Mouse (Mus musculus) embryonic facial prominence, embryonic 15.5 days (tissue): ENCODE results near the gene Erbb4. TPM values are rescaled to one million over a fixed set of nuclear protein-coding genes. Genes with fewer than 3 reads are reported as not detected.

Experiments
- ATAC-seq: fragments of 200-750 bp; cut with Nextera tagmentation; 2 replicates; pipeline ENCODE4 v1.8.0; 2017; ENCODE audit warnings: low read depth, moderate TSS enrichment; ENCODE audit not compliant: insufficient number of reproducible peaks, low FRiP score, low TSS enrichment
- H3K27ac ChIP-seq: fragments of 300-500 bp; sonication (generic); replicated peaks from 2 replicates; pipeline ENCODE4 v1.5.1; 2015; ENCODE audit warnings: mild to moderate bottlenecking, inconsistent platforms
- H3K27me3 ChIP-seq: fragments of 300-500 bp; sonication (generic); 2 replicates; pipeline ENCODE4 v1.6.1; 2015; ENCODE audit warnings: inconsistent platforms
- H3K36me3 ChIP-seq: fragments of 300-500 bp; sonication (generic); 2 replicates; pipeline ENCODE4 v1.6.1; 2015; ENCODE audit warnings: mild to moderate bottlenecking, inconsistent platforms
- H3K4me1 ChIP-seq: fragments of 300-500 bp; sonication (generic); 2 replicates; pipeline ENCODE4 v1.6.1; 2015; ENCODE audit warnings: inconsistent platforms
- H3K4me2 ChIP-seq: fragments of 300-500 bp; sonication (generic); replicated peaks from 2 replicates; pipeline ENCODE4 v1.6.1; 2015; ENCODE audit warnings: mild to moderate bottlenecking, inconsistent platforms
- H3K4me3 ChIP-seq: fragments of 300-500 bp; sonication (generic); replicated peaks from 2 replicates; pipeline ENCODE4 v1.5.1; 2015; ENCODE audit warnings: mild to moderate bottlenecking, inconsistent platforms
- H3K9ac ChIP-seq: fragments of 300-500 bp; sonication (generic); 2 replicates; pipeline ENCODE4 v1.6.1; 2015; ENCODE audit warnings: inconsistent platforms
- H3K9me3 ChIP-seq: fragments of 300-500 bp; sonication (generic); replicated peaks from 2 replicates; pipeline ENCODE4 v1.6.1; 2016; ENCODE audit warnings: inconsistent platforms
- WGBS: fragments of 180-500 bp; shearing (Covaris S2); methylation state at CpG from one replicate; pipeline ENCODE4 v1.1.7; 2015; 5-methylcytosine and 5-hydroxymethylcytosine counted together
- polyA plus RNA-seq: library from polyadenylated mRNA; unstranded; fragments of >200 nt; fragmentation: Nextera tagmentation; extraction: Ambion mirVana; gene quantifications from 2 replicates; pipeline ENCODE4 v1.2.1, GENCODE M21; 2015

The Erbb4 gene
- polyA plus RNA-seq, 1 experiment from 2014 or later: 0.77 TPM

GRCm38 (mm10) chr1:68943141-68943540 is 164.7 kb downstream of the Erbb4 start:
- no peaks in the 10 kb centered on the region for H3K36me3 ChIP-seq
- no peak overlapping the region for H3K4me2 ChIP-seq
- H3K9me3 ChIP-seq: no peaks in the 10 kb centered on the region
- H3K27me3 ChIP-seq: no peaks in the 10 kb centered on the region
- no peaks in the 10 kb centered on the region for H3K4me1 ChIP-seq
- H3K9ac ChIP-seq: no peak overlapping the region
- no peak for ATAC-seq
- 74% methylated on average over 2 of the region's 2 CpGs for WGBS
- no peak overlapping the region for H3K27ac ChIP-seq
- no peak overlapping the region for H3K4me3 ChIP-seq

- Histone ChIP-seq H3K27ac (no peak overlapping the region), H3K4me3 (no peak overlapping the region)
- no peak for ATAC-seq
Observed at GRCm38 (mm10) chr1:68934804-68935203, 173.1 kb downstream of the Erbb4 start.

GRCm38 (mm10) chr1:68933330-68934065 is 174.4 kb downstream of the Erbb4 start:
- no peak overlapping the region for H3K4me2 ChIP-seq
- H3K4me1 ChIP-seq: no peaks in the 10 kb centered on the region
- ATAC-seq: no peak
- no peaks in the 10 kb centered on the region for H3K27me3 ChIP-seq
- H3K4me3 ChIP-seq: no peak overlapping the region
- no peak overlapping the region for H3K9ac ChIP-seq
- no peak overlapping the region for H3K27ac ChIP-seq
- no peaks in the 10 kb centered on the region for H3K9me3 ChIP-seq
- no peaks in the 10 kb centered on the region for H3K36me3 ChIP-seq
- WGBS: 76% methylated on average over 3 of the region's 3 CpGs

More at GRCm38 (mm10) chr1:68934804-68935203, 173.1 kb downstream of the Erbb4 start:
- no peaks in the 10 kb centered on the region for H3K9me3 ChIP-seq
- no peaks in the 10 kb centered on the region for H3K4me1 ChIP-seq
- H3K27me3 ChIP-seq: no peaks in the 10 kb centered on the region
- H3K4me2 ChIP-seq: no peak overlapping the region
- H3K9ac ChIP-seq: no peak overlapping the region
- H3K36me3 ChIP-seq: no peaks in the 10 kb centered on the region

- WGBS: 74% methylated on average over 3 of the region's 3 CpGs
- Histone ChIP-seq H3K4me3 (no peak overlapping the region), H3K9ac (no peak overlapping the region), H3K4me2 (no peak overlapping the region), H3K36me3 (no peaks in the 10 kb centered on the region), H3K27ac (no peak overlapping the region), H3K9me3 (no peaks in the 10 kb centered on the region), H3K4me1 (no peaks in the 10 kb centered on the region), H3K27me3 (no peaks in the 10 kb centered on the region)
- ATAC-seq: no peak
Observed at GRCm38 (mm10) chr1:68917828-68918227, 190.0 kb downstream of the Erbb4 start.

- Histone ChIP-seq H3K4me1 (no peaks in the 10 kb centered on the region), H3K27ac (no peak overlapping the region), H3K9me3 (no peaks in the 10 kb centered on the region), H3K4me2 (no peak overlapping the region), H3K9ac (no peak overlapping the region), H3K36me3 (no peaks in the 10 kb centered on the region), H3K27me3 (no peaks in the 10 kb centered on the region), H3K4me3 (no peak overlapping the region)
- ATAC-seq: no peak
- 73% methylated on average over 2 of the region's 2 CpGs for WGBS
Observed at GRCm38 (mm10) chr1:68892041-68892440, 215.8 kb downstream of the Erbb4 start.

- Histone ChIP-seq H3K36me3 (no peaks in the 10 kb centered on the region), H3K9ac (no peak overlapping the region), H3K4me1 (no peaks in the 10 kb centered on the region), H3K27ac (no peak overlapping the region), H3K4me3 (no peak overlapping the region), H3K9me3 (no peaks in the 10 kb centered on the region), H3K27me3 (no peaks in the 10 kb centered on the region), H3K4me2 (no peak overlapping the region)
- no peak for ATAC-seq
- WGBS: 36% methylated on average over 3 of the region's 3 CpGs
Observed at GRCm38 (mm10) chr1:68886823-68887222, 221.0 kb downstream of the Erbb4 start.

- Histone ChIP-seq H3K4me1 (no peaks in the 10 kb centered on the region), H3K9ac (no peak overlapping the region), H3K4me3 (no peak overlapping the region), H3K9me3 (no peaks in the 10 kb centered on the region), H3K4me2 (no peak overlapping the region), H3K27ac (no peak overlapping the region), H3K27me3 (no peaks in the 10 kb centered on the region), H3K36me3 (no peaks in the 10 kb centered on the region)
- no peak for ATAC-seq
- WGBS: 69% methylated on average over 8 of the region's 8 CpGs
Observed at GRCm38 (mm10) chr1:68874954-68875353, 232.9 kb downstream of the Erbb4 start.

GRCm38 (mm10) chr1:68873635-68874020 is 234.2 kb downstream of the Erbb4 start:
- Histone ChIP-seq H3K4me3 (no peak overlapping the region), H3K9ac (no peak overlapping the region), H3K4me2 (no peak overlapping the region), H3K27me3 (no peaks in the 10 kb centered on the region), H3K27ac (no peak overlapping the region), H3K9me3 (no peaks in the 10 kb centered on the region), H3K36me3 (no peaks in the 10 kb centered on the region), H3K4me1 (no peaks in the 10 kb centered on the region)
- 31% methylated on average over 1 of the region's 1 CpGs for WGBS
- no peak for ATAC-seq

- Histone ChIP-seq H3K27me3 (no peaks in the 10 kb centered on the region), H3K4me2 (no peak overlapping the region), H3K4me1 (no peaks in the 10 kb centered on the region), H3K27ac (no peak overlapping the region), H3K36me3 (no peaks in the 10 kb centered on the region), H3K9me3 (no peaks in the 10 kb centered on the region), H3K4me3 (no peak overlapping the region), H3K9ac (no peak overlapping the region)
- ATAC-seq: no peak
- WGBS: 51% methylated on average over 2 of the region's 2 CpGs
Observed at GRCm38 (mm10) chr1:68872976-68873634, 234.8 kb downstream of the Erbb4 start.

GRCm38 (mm10) chr1:68860341-68860740 is 247.5 kb downstream of the Erbb4 start:
- 83% methylated on average over 2 of the region's 2 CpGs for WGBS
- Histone ChIP-seq H3K27ac (no peak overlapping the region), H3K9me3 (no peaks in the 10 kb centered on the region), H3K4me3 (no peak overlapping the region), H3K4me2 (no peak overlapping the region), H3K4me1 (no peaks in the 10 kb centered on the region), H3K27me3 (no peaks in the 10 kb centered on the region), H3K9ac (no peak overlapping the region), H3K36me3 (no peaks in the 10 kb centered on the region)
- no peak for ATAC-seq

- WGBS: 96% methylated on average over 4 of the region's 4 CpGs
Observed at GRCm38 (mm10) chr1:68859480-68859879, 248.4 kb downstream of the Erbb4 start.

GRCm38 (mm10) chr1:68839352-68839751 is 268.5 kb downstream of the Erbb4 start:
- Histone ChIP-seq H3K4me2 (no peak overlapping the region), H3K9ac (no peak overlapping the region), H3K36me3 (no peaks in the 10 kb centered on the region), H3K4me3 (no peak overlapping the region), H3K27me3 (no peaks in the 10 kb centered on the region), H3K9me3 (no peaks in the 10 kb centered on the region), H3K27ac (no peak overlapping the region), H3K4me1 (no peaks in the 10 kb centered on the region)
- no peak for ATAC-seq
- 65% methylated on average over 4 of the region's 4 CpGs for WGBS

More at GRCm38 (mm10) chr1:68859480-68859879, 248.4 kb downstream of the Erbb4 start:
- Histone ChIP-seq H3K27me3 (no peaks in the 10 kb centered on the region), H3K36me3 (no peaks in the 10 kb centered on the region), H3K27ac (no peak overlapping the region), H3K4me2 (no peak overlapping the region), H3K4me3 (no peak overlapping the region), H3K4me1 (no peaks in the 10 kb centered on the region), H3K9me3 (no peaks in the 10 kb centered on the region), H3K9ac (no peak overlapping the region)
- ATAC-seq: no peak
